Mouse (Mus musculus) small intestine, adult 2 months (tissue): Measurements from ENCODE around the gene Hspa1a.

Experiments
- CTCF ChIP-seq: fragments of 200-500 bp; IDR thresholded peaks from 2 replicates; pipeline ENCODE4 v1.5.1; 2012; ENCODE audit warnings: low read depth, mild to moderate bottlenecking, control low read depth, inconsistent platforms, low read length, moderate library complexity, mixed read lengths; ENCODE audit not compliant: insufficient replicate concordance, insufficient read length; ENCODE audit errors: extremely low read depth
- POLR2A ChIP-seq: fragments of 200-500 bp; IDR thresholded peaks from 2 replicates; pipeline ENCODE4 v1.6.1; 2012; ENCODE audit warnings: low read depth, mild to moderate bottlenecking, control low read depth, inconsistent platforms, low read length, moderate library complexity

- TF ChIP-seq POLR2A = no peak
- TF ChIP-seq CTCF = no peak
Observed at GRCm38 (mm10) chr17:34996411-34997141, 24.6 kb upstream of the Hspa1a start.
